Mouse (Mus musculus): ENCODE results near the gene Itgal. TPM values are rescaled to one million over a fixed set of nuclear protein-coding genes. Genes with fewer than 3 reads are reported as not detected.

Gene Itgal
- polyA plus RNA-seq, 1 experiment from 2014 or later = 6.7 TPM

GRCm38 (mm10) chr7:127273118-127273923 lies 22.7 kb upstream of the Itgal start:
- Histone ChIP-seq H3K9ac (ENCODE audit: low read depth, low read length) (peak overlapping the region; percentile 93), H3K9me3 (replicated peaks; ENCODE audit: control insufficient read depth, low read length) (no peaks in the 10 kb centered on the region; the same call in 1 of the 2 replicates), H3K4me3 (ENCODE audit: low read depth, low read length) (peak overlapping the region; percentile 89), H3K27ac (ENCODE audit: low read length) (peak overlapping the region; percentile 91), H3K36me3 (ENCODE audit: control insufficient read depth, insufficient read depth) (peaks cover 4% of the 10 kb centered on the region), H3K27me3 (ENCODE audit: control insufficient read depth, insufficient read depth, low read depth, low read length) (no peaks in the 10 kb centered on the region), H3K4me1 (ENCODE audit: control insufficient read depth, low read depth, low read length) (peaks cover 29% of the 10 kb centered on the region), H3K4me2 (ENCODE audit: low read depth, low read length) (peak overlapping the region; percentile 90)
- 11% methylated on average over 44 of the region's 50 CpGs for WGBS (ENCODE audit: insufficient replicate concordance)
- peak; percentile 23 for ATAC-seq (ENCODE audit: low read depth)

- Histone ChIP-seq H3K27ac (ENCODE audit: low read length) (peak within 1 kb of the TSS; percentile 91), H3K4me3 (ENCODE audit: low read depth, low read length) (peak within 1 kb of the TSS; percentile 89), H3K4me2 (ENCODE audit: low read depth, low read length) (peak within 1 kb of the TSS; percentile 90), H3K9me3 (replicated peaks; ENCODE audit: control insufficient read depth, low read length) (no peaks in the 10 kb centered on the region), H3K36me3 (ENCODE audit: control insufficient read depth, insufficient read depth) (peaks cover 4% of the 10 kb centered on the region), H3K4me1 (ENCODE audit: control insufficient read depth, low read depth, low read length) (peaks cover 33% of the 10 kb centered on the region), H3K27me3 (ENCODE audit: control insufficient read depth, insufficient read depth, low read depth, low read length) (no peaks in the 10 kb centered on the region), H3K9ac (ENCODE audit: low read depth, low read length) (peak within 1 kb of the TSS; percentile 93)
- 3% methylated on average over 39 of the region's 39 CpGs for WGBS (ENCODE audit: insufficient replicate concordance)
- peak; percentile 87 for ATAC-seq (ENCODE audit: low read depth)
Measured at GRCm38 (mm10) chr7:127273925-127274789, 21.9 kb upstream of the Itgal start, which contains the start of gene Sephs2. Gene Sephs2 (minus strand): TSS chr7:127274055.

- Histone ChIP-seq H3K4me3 (ENCODE audit: low read depth, low read length) (no peak overlapping the region), H3K27me3 (ENCODE audit: control insufficient read depth, insufficient read depth, low read depth, low read length) (no peaks in the 10 kb centered on the region), H3K9ac (ENCODE audit: low read depth, low read length) (no peak overlapping the region), H3K27ac (ENCODE audit: low read length) (peak overlapping the region; percentile 74), H3K36me3 (ENCODE audit: control insufficient read depth, insufficient read depth) (peaks cover 1% of the 10 kb centered on the region; the same call in 1 of the 2 replicates), H3K9me3 (replicated peaks; ENCODE audit: control insufficient read depth, low read length) (no peaks in the 10 kb centered on the region), H3K4me2 (ENCODE audit: low read depth, low read length) (no peak overlapping the region), H3K4me1 (ENCODE audit: control insufficient read depth, low read depth, low read length) (peaks cover 30% of the 10 kb centered on the region)
- peak; percentile 53 for ATAC-seq (ENCODE audit: low read depth)
- 54% methylated on average over 5 of the region's 5 CpGs for WGBS (ENCODE audit: insufficient replicate concordance)
Measured at GRCm38 (mm10) chr7:127276519-127276961, 19.5 kb upstream of the Itgal start.

- Histone ChIP-seq H3K27ac (ENCODE audit: low read length) (no peak overlapping the region), H3K4me2 (ENCODE audit: low read depth, low read length) (no peak overlapping the region), H3K36me3 (ENCODE audit: control insufficient read depth, insufficient read depth) (no peaks in the 10 kb centered on the region), H3K9ac (ENCODE audit: low read depth, low read length) (no peak overlapping the region), H3K9me3 (replicated peaks; ENCODE audit: control insufficient read depth, low read length) (no peaks in the 10 kb centered on the region), H3K4me1 (ENCODE audit: control insufficient read depth, low read depth, low read length) (peaks cover 20% of the 10 kb centered on the region), H3K27me3 (ENCODE audit: control insufficient read depth, insufficient read depth, low read depth, low read length) (no peaks in the 10 kb centered on the region), H3K4me3 (ENCODE audit: low read depth, low read length) (no peak overlapping the region)
- ATAC-seq (ENCODE audit: low read depth) = no peak
- 8% methylated on average over 8 of the region's 8 CpGs for WGBS (ENCODE audit: insufficient replicate concordance)
Measured at GRCm38 (mm10) chr7:127278311-127278710, 17.7 kb upstream of the Itgal start.

- no peak overlapping the region for H3K9ac ChIP-seq (ENCODE audit: low read depth, low read length)
- no peak overlapping the region for H3K27ac ChIP-seq (ENCODE audit: low read length)
- ATAC-seq (ENCODE audit: low read depth) = no peak
- H3K9me3 ChIP-seq (replicated peaks; ENCODE audit: control insufficient read depth, low read length) = no peaks in the 10 kb centered on the region
- no peaks in the 10 kb centered on the region for H3K27me3 ChIP-seq (ENCODE audit: control insufficient read depth, insufficient read depth, low read depth, low read length)
- whole genome bisulfite sequencing (ENCODE audit: insufficient replicate concordance) = 66% methylated on average over 3 of the region's 3 CpGs
- no peaks in the 10 kb centered on the region for H3K36me3 ChIP-seq (ENCODE audit: control insufficient read depth, insufficient read depth)
- H3K4me2 ChIP-seq (ENCODE audit: low read depth, low read length) = no peak overlapping the region
- no peak overlapping the region for H3K4me3 ChIP-seq (ENCODE audit: low read depth, low read length)
- H3K4me1 ChIP-seq (ENCODE audit: control insufficient read depth, low read depth, low read length) = peaks cover 11% of the 10 kb centered on the region
Measured at GRCm38 (mm10) chr7:127280092-127280491, 16.0 kb upstream of the Itgal start.

GRCm38 (mm10) chr7:127281114-127281513 lies 14.9 kb upstream of the Itgal start:
- 14% methylated on average over 4 of the region's 4 CpGs for WGBS (ENCODE audit: insufficient replicate concordance)
- Histone ChIP-seq H3K4me2 (ENCODE audit: low read depth, low read length) (no peak overlapping the region), H3K36me3 (ENCODE audit: control insufficient read depth, insufficient read depth) (no peaks in the 10 kb centered on the region), H3K4me3 (ENCODE audit: low read depth, low read length) (no peak overlapping the region), H3K9me3 (replicated peaks; ENCODE audit: control insufficient read depth, low read length) (no peaks in the 10 kb centered on the region), H3K4me1 (ENCODE audit: control insufficient read depth, low read depth, low read length) (peaks cover 13% of the 10 kb centered on the region), H3K9ac (ENCODE audit: low read depth, low read length) (no peak overlapping the region), H3K27me3 (ENCODE audit: control insufficient read depth, insufficient read depth, low read depth, low read length) (no peaks in the 10 kb centered on the region), H3K27ac (ENCODE audit: low read length) (no peak overlapping the region)
- ATAC-seq (ENCODE audit: low read depth) = no peak

- peaks cover 13% of the 10 kb centered on the region for H3K4me1 ChIP-seq (ENCODE audit: control insufficient read depth, low read depth, low read length)
- H3K27ac ChIP-seq (ENCODE audit: low read length) = no peak overlapping the region
- WGBS (ENCODE audit: insufficient replicate concordance) = 47% methylated on average over 2 of the region's 2 CpGs
- no peaks in the 10 kb centered on the region for H3K9me3 ChIP-seq (replicated peaks; ENCODE audit: control insufficient read depth, low read length)
- H3K4me3 ChIP-seq (ENCODE audit: low read depth, low read length) = no peak overlapping the region
- no peaks in the 10 kb centered on the region for H3K27me3 ChIP-seq (ENCODE audit: control insufficient read depth, insufficient read depth, low read depth, low read length)
- no peaks in the 10 kb centered on the region for H3K36me3 ChIP-seq (ENCODE audit: control insufficient read depth, insufficient read depth)
- ATAC-seq (ENCODE audit: low read depth) = no peak
- no peak overlapping the region for H3K9ac ChIP-seq (ENCODE audit: low read depth, low read length)
- no peak overlapping the region for H3K4me2 ChIP-seq (ENCODE audit: low read depth, low read length)
Measured at GRCm38 (mm10) chr7:127282190-127282589, 13.9 kb upstream of the Itgal start.

GRCm38 (mm10) chr7:127285154-127285553 lies 10.9 kb upstream of the Itgal start:
- H3K9ac ChIP-seq (ENCODE audit: low read depth, low read length) = no peak overlapping the region
- peaks cover 5% of the 10 kb centered on the region for H3K4me1 ChIP-seq (ENCODE audit: control insufficient read depth, low read depth, low read length)
- no peaks in the 10 kb centered on the region for H3K9me3 ChIP-seq (replicated peaks; ENCODE audit: control insufficient read depth, low read length)
- no peak overlapping the region for H3K27ac ChIP-seq (ENCODE audit: low read length)
- H3K4me2 ChIP-seq (ENCODE audit: low read depth, low read length) = no peak overlapping the region
- WGBS (ENCODE audit: insufficient replicate concordance) = 23% methylated on average over 6 of the region's 10 CpGs
- H3K4me3 ChIP-seq (ENCODE audit: low read depth, low read length) = no peak overlapping the region
- H3K27me3 ChIP-seq (ENCODE audit: control insufficient read depth, insufficient read depth, low read depth, low read length) = no peaks in the 10 kb centered on the region
- ATAC-seq (ENCODE audit: low read depth) = peak; percentile 54
- H3K36me3 ChIP-seq (ENCODE audit: control insufficient read depth, insufficient read depth) = no peaks in the 10 kb centered on the region
